Mouse (Mus musculus): ENCODE results near the gene Lsp1. TPM values are rescaled to one million over a fixed set of nuclear protein-coding genes. Genes with fewer than 3 reads are reported as not detected.
A peak's percentile ranks its signal among the peaks of the same experiment; 100 is the strongest.

The Lsp1 gene
- total RNA-seq, 1 experiment, result 13.7 TPM

- no peak overlapping the region for H3K9ac ChIP-seq (ENCODE audit: insufficient read depth, low read depth, low read length, poor library complexity, severe bottlenecking)
- no peak for DNase-seq (ENCODE audit: low read depth, low spot score)
- no peak overlapping the region for H3K4me3 ChIP-seq (ENCODE audit: insufficient read depth in 1 of 2, low read depth in 1 of 2, low read length in 2 of 2, poor library complexity in 1 of 2, severe bottlenecking in 1 of 2)
- no peaks in the 10 kb centered on the region for H3K4me1 ChIP-seq (ENCODE audit: control insufficient read depth in 2 of 2, insufficient read depth in 2 of 2, low read length in 2 of 2, poor library complexity in 1 of 2)
- no peaks in the 10 kb centered on the region for H3K9me3 ChIP-seq (ENCODE audit: control insufficient read depth, insufficient read depth, low read depth, low read length)
- no peak overlapping the region for H3K27ac ChIP-seq (ENCODE audit: insufficient read depth, low read depth, low read length, poor library complexity, severe bottlenecking)
- in situ Hi-C loops (cut with MboI; ENCODE audit: low sequenced_read_pairs in 2 of 2, unreplicated experiment in 2 of 2), result no loop called here
- H3K36me3 ChIP-seq (ENCODE audit: control insufficient read depth, insufficient read depth, low read length, poor library complexity, severe bottlenecking), result no peaks in the 10 kb centered on the region
- TF ChIP-seq HCFC1 (IDR thresholded peaks at IDR 0.05; ENCODE audit: borderline replicate concordance, insufficient read depth, low read length) (no peak), ZC3H11A (IDR thresholded peaks at IDR 0.05; ENCODE audit: borderline replicate concordance, low read depth, low read length) (peak; percentile 35; the same call in 1 of the 2 replicates)
Observed at GRCm38 (mm10) chr7:142418679-142419078, 41.9 kb upstream of the Lsp1 start.

DNA sequence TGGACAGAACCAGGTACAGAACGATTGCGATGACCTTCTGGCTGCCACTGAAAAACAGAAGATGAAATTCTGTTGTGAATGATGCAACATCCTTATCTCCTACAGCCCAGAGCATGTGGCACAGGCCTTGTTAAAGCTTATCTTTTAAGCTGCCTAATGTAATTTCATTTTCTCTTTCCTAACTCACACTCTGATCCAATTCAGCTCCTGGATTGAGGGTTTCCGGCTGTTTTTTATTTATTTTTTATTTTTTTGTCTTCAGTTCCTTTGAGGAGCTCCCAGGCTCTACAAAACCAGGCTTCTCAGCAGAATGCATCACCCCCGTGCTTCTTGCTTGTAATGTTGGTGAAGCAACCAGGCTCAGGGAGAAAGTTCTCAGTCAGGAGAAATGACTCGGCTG, 40.7 kb upstream of the Lsp1 start:
- Histone ChIP-seq H3K4me3 (ENCODE audit: insufficient read depth in 1 of 2, low read depth in 1 of 2, low read length in 2 of 2, poor library complexity in 1 of 2, severe bottlenecking in 1 of 2) (no peak overlapping the region), H3K9me3 (ENCODE audit: control insufficient read depth, insufficient read depth, low read depth, low read length) (no peaks in the 10 kb centered on the region), H3K4me1 (ENCODE audit: control insufficient read depth in 2 of 2, insufficient read depth in 2 of 2, low read length in 2 of 2, poor library complexity in 1 of 2) (no peaks in the 10 kb centered on the region), H3K9ac (ENCODE audit: insufficient read depth, low read depth, low read length, poor library complexity, severe bottlenecking) (no peak overlapping the region), H3K36me3 (ENCODE audit: control insufficient read depth, insufficient read depth, low read length, poor library complexity, severe bottlenecking) (no peaks in the 10 kb centered on the region), H3K27ac (ENCODE audit: insufficient read depth, low read depth, low read length, poor library complexity, severe bottlenecking) (no peak overlapping the region)
- no peak for DNase-seq (ENCODE audit: low read depth, low spot score)
- TF ChIP-seq ZNF384 (IDR thresholded peaks at IDR 0.05; ENCODE audit: low read depth, low read length), result no peak
- no peak for TF ChIP-seq ZC3H11A (IDR thresholded peaks at IDR 0.05; ENCODE audit: borderline replicate concordance, low read depth, low read length)
- TF ChIP-seq HCFC1 (IDR thresholded peaks at IDR 0.05; ENCODE audit: borderline replicate concordance, insufficient read depth, low read length), result no peak
- TF ChIP-seq MAFK (IDR thresholded peaks at IDR 0.05; ENCODE audit: insufficient read depth, low read depth, low read length), result no peak
- no peak for TF ChIP-seq CHD2 (IDR thresholded peaks at IDR 0.05; ENCODE audit: low read depth, low read length)
- in situ Hi-C loops (cut with MboI; ENCODE audit: low sequenced_read_pairs in 2 of 2, unreplicated experiment in 2 of 2), result loop anchor here in 1 of 2 experiments (10.0 kb wide), 1 partner anchor 255 kb away; no protein-coding TSS in a partner anchor

- in situ Hi-C loops (cut with MboI; ENCODE audit: low sequenced_read_pairs in 2 of 2, unreplicated experiment in 2 of 2), result loop anchor here in 1 of 2 experiments (10.0 kb wide), 1 partner anchor 253 kb away; no protein-coding TSS in a partner anchor
- TF ChIP-seq ZNF384 (IDR thresholded peaks at IDR 0.05; ENCODE audit: low read depth, low read length), result no peak
- TF ChIP-seq MAFK (IDR thresholded peaks at IDR 0.05; ENCODE audit: insufficient read depth, low read depth, low read length), result no peak
- TF ChIP-seq CHD2 (IDR thresholded peaks at IDR 0.05; ENCODE audit: low read depth, low read length), result no peak
- no peak for TF ChIP-seq ZC3H11A (IDR thresholded peaks at IDR 0.05; ENCODE audit: borderline replicate concordance, low read depth, low read length)
- no peak for TF ChIP-seq HCFC1 (IDR thresholded peaks at IDR 0.05; ENCODE audit: borderline replicate concordance, insufficient read depth, low read length)
- Histone ChIP-seq H3K4me3 (ENCODE audit: insufficient read depth in 1 of 2, low read depth in 1 of 2, low read length in 2 of 2, poor library complexity in 1 of 2, severe bottlenecking in 1 of 2) (no peak overlapping the region), H3K9ac (ENCODE audit: insufficient read depth, low read depth, low read length, poor library complexity, severe bottlenecking) (no peak overlapping the region), H3K9me3 (ENCODE audit: control insufficient read depth, insufficient read depth, low read depth, low read length) (no peaks in the 10 kb centered on the region), H3K4me1 (ENCODE audit: control insufficient read depth in 2 of 2, insufficient read depth in 2 of 2, low read length in 2 of 2, poor library complexity in 1 of 2) (no peaks in the 10 kb centered on the region), H3K36me3 (ENCODE audit: control insufficient read depth, insufficient read depth, low read length, poor library complexity, severe bottlenecking) (no peaks in the 10 kb centered on the region), H3K27ac (ENCODE audit: insufficient read depth, low read depth, low read length, poor library complexity, severe bottlenecking) (no peak overlapping the region)
- no peak for DNase-seq (ENCODE audit: low read depth, low spot score)
Observed at GRCm38 (mm10) chr7:142421826-142422225, 38.8 kb upstream of the Lsp1 start.

DNA sequence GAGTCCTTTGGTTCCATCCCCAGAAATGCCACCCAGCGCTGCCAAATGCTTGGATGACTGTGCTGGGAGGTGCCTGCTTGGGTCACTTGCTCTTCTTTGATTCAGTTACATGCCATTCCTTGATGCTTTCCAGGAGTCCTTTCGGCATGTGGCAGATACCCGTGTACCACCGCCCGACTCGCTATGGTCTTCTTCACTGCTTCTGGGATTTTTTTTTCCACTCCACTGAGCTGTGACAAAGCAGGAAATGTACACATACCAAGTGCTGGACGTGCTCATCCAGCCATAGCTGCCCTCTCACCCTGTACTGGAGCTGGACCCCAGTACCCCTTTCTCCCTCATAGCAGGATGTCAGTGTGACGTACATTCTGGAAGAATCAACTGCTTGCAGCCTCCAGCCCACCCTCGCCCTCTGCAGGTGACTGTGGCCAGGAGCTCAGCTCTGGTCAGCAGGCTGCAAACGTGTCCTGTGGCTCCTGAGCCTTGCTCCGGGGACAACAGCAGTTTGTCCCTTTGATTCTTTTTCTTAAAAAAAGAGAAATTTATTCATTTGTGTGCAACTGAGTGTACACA, 34.9 kb upstream of the Lsp1 start:
- TF ChIP-seq MAFK (IDR thresholded peaks at IDR 0.05; ENCODE audit: insufficient read depth, low read depth, low read length) (no peak), ZNF384 (IDR thresholded peaks at IDR 0.05; ENCODE audit: low read depth, low read length) (no peak), HCFC1 (IDR thresholded peaks at IDR 0.05; ENCODE audit: borderline replicate concordance, insufficient read depth, low read length) (no peak), CHD2 (IDR thresholded peaks at IDR 0.05; ENCODE audit: low read depth, low read length) (no peak), ZC3H11A (IDR thresholded peaks at IDR 0.05; ENCODE audit: borderline replicate concordance, low read depth, low read length) (no peak)
- DNase-seq (ENCODE audit: low read depth, low spot score), result no peak

More for the DNA sequence above, 34.9 kb upstream of the Lsp1 start:
- H3K27ac ChIP-seq (ENCODE audit: insufficient read depth, low read depth, low read length, poor library complexity, severe bottlenecking), result no peak overlapping the region
- no peak overlapping the region for H3K9ac ChIP-seq (ENCODE audit: insufficient read depth, low read depth, low read length, poor library complexity, severe bottlenecking)
- in situ Hi-C loops (cut with MboI; ENCODE audit: low sequenced_read_pairs in 2 of 2, unreplicated experiment in 2 of 2), result loop anchor here in 1 of 2 experiments (10.0 kb wide), 1 partner anchor 249 kb away; no protein-coding TSS in a partner anchor
- no peaks in the 10 kb centered on the region for H3K9me3 ChIP-seq (ENCODE audit: control insufficient read depth, insufficient read depth, low read depth, low read length)
- H3K36me3 ChIP-seq (ENCODE audit: control insufficient read depth, insufficient read depth, low read length, poor library complexity, severe bottlenecking), result no peaks in the 10 kb centered on the region
- H3K4me3 ChIP-seq (ENCODE audit: insufficient read depth in 1 of 2, low read depth in 1 of 2, low read length in 2 of 2, poor library complexity in 1 of 2, severe bottlenecking in 1 of 2), result no peak overlapping the region
- peaks cover 2 to 3% of the 10 kb centered on the region in 2 experiments; a peak in 2 of 4 replicates for H3K4me1 ChIP-seq (ENCODE audit: control insufficient read depth in 2 of 2, insufficient read depth in 2 of 2, low read length in 2 of 2, poor library complexity in 1 of 2)

Data from ES-E14 (cell line).